Mouse (Mus musculus) layer of hippocampus, adult 9-11 months (tissue): ENCODE results near the gene Btbd8.

ENCODE experiments used
- DNase-seq: peaks from one replicate; pipeline ENCODE4 v3.0.0; 2022

Btbd8 gene

GRCm38 (mm10) chr5:107450299-107450698 lies 12.5 kb downstream of the Btbd8 start:
- peak; percentile 44 for DNase-seq

- DNase-seq: no peak
These were observed 24.6 kb downstream of the Btbd8 start for GRCm38 (mm10) chr5:107462147-107463076.

GRCm38 (mm10) chr5:107466501-107466900 lies 28.7 kb downstream of the Btbd8 start:
- no peak for DNase-seq

- DNase-seq: no peak
These were observed 29.3 kb downstream of the Btbd8 start for GRCm38 (mm10) chr5:107467098-107467497.

- no peak for DNase-seq
These were observed 33.0 kb downstream of the Btbd8 start for GRCm38 (mm10) chr5:107470600-107471329.

- DNase-seq: no peak
These were observed 42.4 kb downstream of the Btbd8 start for GRCm38 (mm10) chr5:107480194-107480593.

- no peak for DNase-seq
These were observed 51.2 kb downstream of the Btbd8 start for GRCm38 (mm10) chr5:107488996-107489395.

- DNase-seq: no peak
These were observed 53.2 kb downstream of the Btbd8 start for GRCm38 (mm10) chr5:107491036-107491435.

- no peak for DNase-seq
These were observed 54.7 kb downstream of the Btbd8 start for GRCm38 (mm10) chr5:107492471-107492870.

- DNase-seq: no peak
These were observed 57.0 kb downstream of the Btbd8 start for GRCm38 (mm10) chr5:107494759-107495158.

- DNase-seq: no peak
These were observed 58.2 kb downstream of the Btbd8 start for GRCm38 (mm10) chr5:107496047-107496446.

- DNase-seq: peak; percentile 89
These were observed 60.0 kb downstream of the Btbd8 start for GRCm38 (mm10) chr5:107497519-107498501.

GRCm38 (mm10) chr5:107498806-107499310 lies 61.1 kb downstream of the Btbd8 start:
- no peak for DNase-seq

GRCm38 (mm10) chr5:107499891-107500535 lies 62.2 kb downstream of the Btbd8 start:
- no peak for DNase-seq

GRCm38 (mm10) chr5:107500741-107501140 lies 62.9 kb downstream of the Btbd8 start:
- DNase-seq: no peak

GRCm38 (mm10) chr5:107507321-107507720 lies 69.5 kb downstream of the Btbd8 start, which contains the start of gene Gm42669:
Gm42669 (plus strand) TSS chr5:107507621.
- no peak for DNase-seq

- DNase-seq: no peak
These were observed 72.7 kb downstream of the Btbd8 start for GRCm38 (mm10) chr5:107510503-107510902.

- DNase-seq: peak; percentile 35
These were observed 73.5 kb downstream of the Btbd8 start for GRCm38 (mm10) chr5:107511326-107511725.

GRCm38 (mm10) chr5:107513583-107513982 lies 75.8 kb downstream of the Btbd8 start:
- peak; percentile 51 for DNase-seq

- no peak for DNase-seq
These were observed 77.7 kb downstream of the Btbd8 start for GRCm38 (mm10) chr5:107515453-107515852.

GRCm38 (mm10) chr5:107516087-107516486 lies 78.3 kb downstream of the Btbd8 start:
- no peak for DNase-seq

- DNase-seq: no peak
These were observed 80.8 kb downstream of the Btbd8 start for GRCm38 (mm10) chr5:107518602-107519001.
